Mouse (Mus musculus) heart, adult 8-10 months (tissue): ENCODE data around the gene Higd1a. TPM values are rescaled to one million over a fixed set of nuclear protein-coding genes. Genes with fewer than 3 reads are reported as not detected.

Source experiments
- DNase-seq: peaks from one replicate; pipeline ENCODE4 v3.0.0; 2022; ENCODE audit warnings: low spot score
- total RNA-seq, 4 experiments: library from RNA; stranded (reverse); gene quantifications; 2 replicates each; pipeline ENCODE4 v1.2.4; 2022

The Higd1a gene
- total RNA-seq, result 100 to 1,000 TPM; 186 to 221 (median 198) TPM

DNA sequence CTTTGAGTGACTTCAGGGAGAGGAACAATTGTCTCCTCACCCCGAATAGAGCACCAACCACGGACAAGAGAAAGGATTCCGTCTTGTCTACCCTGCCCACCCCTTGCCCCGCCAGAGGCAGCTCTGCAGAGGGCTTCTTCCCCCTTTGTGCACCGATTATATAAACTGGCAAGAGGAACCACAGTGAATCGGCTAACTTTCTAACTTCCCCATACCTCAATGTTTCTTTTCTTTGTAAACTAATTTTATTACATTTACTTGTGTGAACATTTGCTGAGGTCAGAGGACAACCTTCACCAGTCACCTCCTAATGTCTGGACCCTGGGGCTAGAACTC lies at the start of gene Higd1a:
Higd1a (minus strand) TSS at position 210 of the 336 bp plus-strand sequence.
- DNase-seq, result no peak

DNA sequence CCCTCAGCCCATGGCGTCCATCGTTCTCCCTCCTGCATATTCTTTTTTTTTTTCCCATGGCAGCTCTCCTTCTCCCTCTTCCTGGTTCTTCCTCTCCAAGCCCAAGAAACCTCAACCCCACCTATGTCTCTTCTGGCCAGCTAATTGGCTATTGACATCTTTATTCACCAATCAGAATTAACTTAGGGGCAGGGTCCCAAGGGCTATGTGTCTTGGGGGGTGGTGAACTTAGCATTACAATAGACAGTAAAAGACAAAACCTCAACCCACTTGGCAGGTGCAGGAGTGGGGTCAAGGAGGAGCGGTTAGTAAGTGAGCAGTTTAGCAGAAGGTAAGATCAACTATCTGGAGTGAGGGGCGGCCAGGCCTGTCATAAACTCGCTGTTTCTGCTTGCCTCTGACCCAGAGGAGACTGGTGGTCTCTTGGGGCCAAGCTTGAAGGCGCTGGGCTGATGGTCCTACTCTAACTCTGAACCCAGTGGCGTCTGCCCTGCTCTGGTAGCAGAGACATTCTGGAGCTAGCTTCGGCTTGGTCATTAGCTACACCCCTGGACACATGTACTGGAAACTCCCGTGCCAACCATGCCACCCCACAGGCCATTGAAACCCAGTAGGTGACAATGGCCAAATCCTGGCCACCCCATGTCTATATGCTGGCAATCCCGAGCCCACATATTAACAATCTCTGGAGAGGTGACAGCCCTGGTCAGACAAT lies 49.4 kb upstream of the Higd1a start:
- no peak for DNase-seq

DNA sequence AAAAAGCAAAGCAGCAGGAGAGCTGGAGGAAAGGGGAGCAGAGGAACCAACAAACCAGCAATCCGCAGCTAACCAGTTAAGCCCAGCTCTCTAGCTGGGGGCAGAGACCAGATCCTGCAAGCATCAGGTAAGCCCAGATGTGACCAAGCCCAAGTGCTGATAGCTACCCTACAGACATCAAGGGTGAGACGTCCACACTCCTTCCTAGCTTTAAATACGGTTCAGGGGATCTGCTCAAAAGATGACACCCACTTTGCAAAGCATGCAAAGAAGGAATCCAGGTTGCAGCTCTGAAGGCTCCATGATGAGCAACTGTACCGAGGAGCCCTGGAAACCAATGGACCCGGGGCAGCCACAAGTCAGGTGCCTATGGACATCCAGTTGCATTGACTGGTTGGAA lies 48.3 kb upstream of the Higd1a start:
- DNase-seq, result no peak

DNA sequence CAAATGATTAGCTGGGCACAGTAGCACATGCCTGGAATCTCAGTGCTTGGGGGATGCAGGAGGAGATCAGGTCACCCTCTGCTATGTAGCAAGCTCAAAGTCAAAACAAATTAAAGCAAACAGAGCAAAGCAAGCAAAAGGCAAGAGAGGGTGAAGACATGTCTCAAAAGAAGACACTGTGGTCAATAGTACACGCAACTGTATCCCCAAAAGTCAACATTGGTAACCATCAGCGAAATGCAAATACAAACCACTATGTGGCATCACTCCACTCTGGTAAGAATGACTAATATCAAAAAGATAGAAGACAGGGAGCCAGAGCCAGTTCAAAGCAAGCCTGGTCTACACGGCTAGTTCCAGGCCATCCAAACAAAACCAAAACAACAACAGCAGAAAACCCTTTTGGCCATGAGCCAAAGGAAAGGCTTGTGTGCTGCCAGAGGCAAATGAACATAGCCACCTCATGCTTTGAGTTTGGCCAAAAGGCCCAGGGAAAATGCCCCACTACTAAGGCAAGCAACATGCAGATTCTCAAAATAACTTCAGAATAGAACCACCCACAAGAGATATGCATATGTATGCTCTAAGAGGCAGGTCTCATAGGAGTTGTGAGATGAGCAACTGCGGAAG lies 47.5 kb upstream of the Higd1a start:
- DNase-seq, result no peak

DNA sequence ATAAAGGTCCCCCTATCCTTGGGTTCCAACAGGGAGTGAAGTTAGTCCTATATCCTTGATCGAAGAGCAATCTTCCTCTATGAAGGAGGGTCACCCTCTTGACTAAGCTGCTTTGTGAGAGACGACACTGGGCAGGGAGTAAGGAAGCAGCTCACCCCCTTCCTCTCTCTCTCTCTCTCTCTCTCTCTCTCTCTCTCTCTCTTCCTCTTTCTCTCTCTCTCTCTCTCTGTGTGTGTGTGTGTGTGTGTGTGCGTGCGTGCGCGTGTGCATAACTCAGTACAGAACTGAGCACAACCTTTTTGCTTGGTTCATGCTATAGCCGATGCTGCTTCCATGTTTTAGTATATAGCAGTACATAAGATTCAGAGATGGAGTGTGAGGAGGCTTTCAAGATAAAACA lies 46.8 kb upstream of the Higd1a start:
- DNase-seq, result no peak

DNA sequence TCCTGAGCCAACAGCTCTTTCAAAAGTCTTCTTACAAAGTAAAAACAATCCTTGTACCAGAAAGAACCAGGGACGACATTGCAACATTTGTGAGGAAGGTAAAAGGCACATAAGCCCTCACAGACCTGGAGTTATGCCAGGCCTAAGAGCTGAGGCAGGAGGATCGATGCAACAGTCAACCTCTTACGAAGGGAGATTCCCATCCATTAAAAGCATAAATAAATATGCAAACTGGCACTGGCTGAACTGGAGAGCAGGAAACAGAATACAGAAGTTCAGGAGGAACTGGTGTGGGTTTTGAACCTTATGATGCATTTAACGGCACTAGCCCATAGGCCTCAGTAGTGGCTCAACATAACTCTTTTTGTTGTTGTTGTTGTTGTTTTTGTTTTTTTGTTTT lies 46.2 kb upstream of the Higd1a start:
- DNase-seq, result no peak

DNA sequence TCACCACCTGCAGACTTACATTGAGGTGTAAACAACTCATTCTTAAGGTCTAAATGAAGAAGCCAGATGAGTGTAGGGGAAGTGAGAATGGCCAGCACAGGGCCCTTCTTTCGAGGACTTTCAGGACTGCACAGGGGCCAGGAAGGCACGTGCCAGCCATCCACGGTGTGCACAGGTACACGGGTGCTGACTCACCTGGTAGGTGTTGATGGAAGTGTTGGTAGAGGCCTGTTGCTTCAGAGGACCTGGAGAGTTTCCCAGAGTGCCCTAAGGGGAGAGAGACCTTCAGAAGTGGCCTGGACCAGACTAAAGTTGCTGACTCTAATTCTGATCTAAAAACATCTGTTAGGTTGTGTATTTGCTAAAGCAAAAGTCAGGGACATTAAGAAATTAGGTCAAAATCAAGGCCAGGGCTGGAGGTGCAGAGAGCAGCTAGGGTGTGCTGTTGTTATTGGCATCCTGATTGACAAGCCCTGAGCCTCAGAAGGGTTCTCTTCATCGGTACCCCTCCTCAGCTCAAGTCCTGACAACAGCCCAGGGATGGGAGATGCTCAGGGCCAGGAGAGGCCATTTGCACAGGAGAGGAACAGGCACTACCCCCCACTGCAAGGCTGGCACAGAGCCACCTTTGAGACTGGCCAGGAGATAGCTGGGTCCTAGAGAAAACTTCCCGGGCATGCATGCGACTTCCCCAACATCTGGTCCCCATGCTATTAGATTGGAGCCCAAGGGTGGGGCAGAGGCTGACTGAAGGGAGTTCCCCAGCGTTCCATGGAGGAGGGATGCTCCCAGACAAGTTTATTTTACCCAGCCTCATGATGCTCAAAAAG lies 45.5 kb upstream of the Higd1a start:
- peak; percentile 31 for DNase-seq

DNA sequence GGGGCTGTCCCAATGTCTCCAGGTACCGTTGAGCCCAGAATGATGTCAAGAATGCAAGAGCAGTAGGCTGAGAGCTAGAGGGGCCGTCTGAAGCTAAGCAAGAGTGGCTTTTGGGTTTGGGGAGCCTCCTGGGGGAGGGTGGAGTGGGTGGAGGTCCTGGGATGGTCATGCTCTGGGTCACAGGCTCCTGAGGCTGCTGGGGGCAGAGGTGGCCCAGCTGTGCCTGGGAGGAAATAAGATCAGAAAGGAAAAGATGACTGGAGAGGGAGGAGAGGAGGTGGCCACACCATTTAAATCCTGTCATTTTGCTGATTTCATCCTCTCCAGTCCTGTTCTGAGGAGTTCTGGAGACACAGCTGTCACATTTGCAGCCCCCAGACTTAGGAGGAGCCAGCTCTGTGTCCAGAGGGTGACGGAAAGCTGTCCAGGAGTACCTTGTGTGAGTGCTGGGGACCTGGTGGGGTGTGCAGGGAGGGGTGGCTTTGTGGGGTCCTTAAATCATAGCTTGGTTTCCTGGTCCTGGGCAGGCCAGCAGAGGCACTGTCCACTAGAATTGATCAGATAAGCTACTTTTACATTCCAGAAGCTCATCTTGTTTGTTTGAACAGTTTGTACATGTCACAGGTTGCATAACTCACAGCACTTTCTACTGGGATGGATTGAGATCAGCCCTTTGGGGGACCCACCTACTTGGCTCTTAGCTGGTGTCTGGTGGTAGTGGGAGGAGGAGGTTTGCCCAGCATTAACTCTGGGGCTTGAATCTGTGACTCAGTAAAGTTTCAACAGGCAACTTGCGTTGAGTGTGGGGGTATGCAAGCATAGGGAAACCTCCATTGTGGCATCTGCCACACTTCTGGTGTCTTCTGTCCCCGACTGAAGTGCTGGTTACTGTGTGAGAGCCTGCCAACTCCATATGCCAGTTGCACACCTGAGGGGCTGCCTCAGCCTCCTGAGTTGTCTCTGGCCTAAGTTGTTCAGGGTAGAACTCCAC lies 43.8 kb upstream of the Higd1a start:
- DNase-seq, result no peak

DNA sequence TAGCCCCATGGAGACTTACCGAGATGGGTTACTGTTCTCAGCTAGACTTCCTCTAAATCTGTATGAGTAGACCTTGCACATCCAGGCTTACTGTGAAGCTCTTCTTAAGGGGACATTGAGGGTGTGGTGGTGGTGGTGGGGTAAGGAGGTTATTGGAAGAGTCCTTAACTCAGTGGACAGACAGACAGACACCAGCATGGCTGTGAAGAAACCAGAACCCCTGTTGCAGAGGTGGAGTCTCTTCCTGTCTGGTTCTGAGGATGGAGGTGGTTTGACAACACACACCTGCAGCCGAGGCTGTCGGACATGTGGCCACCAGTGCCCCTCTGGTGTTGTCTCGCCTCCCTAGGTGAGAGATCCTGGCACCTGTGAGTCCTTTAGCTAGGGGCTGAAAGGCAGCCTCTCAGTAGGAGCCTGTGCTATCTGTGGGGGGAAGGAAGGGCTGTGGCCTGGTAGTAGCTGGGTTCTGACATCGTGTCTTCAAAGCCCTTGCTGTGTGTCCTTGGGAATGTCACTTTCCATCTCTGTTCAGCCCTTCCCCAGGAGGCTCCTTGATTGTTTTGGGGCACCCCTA lies 42.2 kb upstream of the Higd1a start:
- DNase-seq, result no peak

DNA sequence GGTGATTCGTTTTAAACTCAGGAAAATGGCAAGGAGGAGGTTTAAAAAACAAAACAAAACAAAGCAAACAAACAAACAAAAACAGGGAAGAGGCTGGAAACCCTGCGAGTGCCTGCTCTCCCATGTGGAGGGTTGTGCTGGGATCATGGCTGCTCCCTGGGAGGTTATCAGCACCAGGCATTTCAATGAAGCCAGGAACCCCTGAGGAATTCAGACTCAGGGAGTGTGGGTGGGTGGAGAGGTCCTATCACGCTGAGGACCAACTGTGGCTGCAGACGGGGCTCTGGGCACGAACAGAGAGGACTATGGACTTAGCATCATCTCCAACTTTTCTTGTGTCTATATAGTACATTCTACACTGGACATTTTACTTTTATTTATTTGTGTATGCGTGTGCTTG lies 41.1 kb upstream of the Higd1a start:
- no peak for DNase-seq

DNA sequence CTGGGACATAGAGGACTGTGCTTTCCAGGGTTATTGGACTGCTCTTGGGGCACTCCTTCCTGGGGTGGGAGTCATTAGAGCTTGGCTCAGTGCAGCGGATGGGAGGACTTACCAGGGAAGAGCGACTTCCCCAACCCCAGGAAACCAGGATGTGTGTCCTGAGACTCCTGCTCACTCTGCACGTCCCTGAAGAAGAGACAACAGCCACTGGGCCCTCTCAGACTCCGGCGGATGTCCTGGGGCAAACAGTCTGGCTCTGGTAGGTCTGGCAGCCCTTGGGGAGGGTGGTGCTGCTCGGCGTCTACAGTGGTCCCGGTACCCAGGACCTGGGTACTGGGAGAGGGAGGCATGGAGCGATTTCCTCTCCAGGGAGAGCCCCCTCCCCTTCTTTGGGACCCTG lies 40.1 kb upstream of the Higd1a start, which contains the start of gene Ackr2:
Ackr2 (plus strand) TSS at position 111 of the 400 bp plus-strand sequence.
- no peak for DNase-seq

DNA sequence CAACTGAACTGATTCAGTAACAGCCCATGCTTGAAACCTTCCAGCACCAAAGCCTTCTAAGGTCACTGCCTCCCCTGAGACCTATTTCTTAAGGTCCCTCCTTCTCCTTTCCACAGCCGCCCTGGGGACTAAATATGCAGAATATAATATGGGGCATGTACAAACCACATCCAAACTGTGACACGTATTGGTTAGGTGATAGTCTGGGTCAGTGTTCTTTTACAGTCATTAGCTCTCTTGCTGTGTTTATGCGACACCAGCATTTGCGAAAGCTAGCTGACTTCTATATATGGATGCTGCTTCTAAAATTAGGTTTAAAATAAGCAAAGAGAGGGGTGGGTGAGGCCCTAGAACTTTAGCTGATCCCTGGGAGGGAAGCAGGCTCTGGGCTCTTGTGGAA lies 38.7 kb upstream of the Higd1a start:
- DNase-seq, result no peak

DNA sequence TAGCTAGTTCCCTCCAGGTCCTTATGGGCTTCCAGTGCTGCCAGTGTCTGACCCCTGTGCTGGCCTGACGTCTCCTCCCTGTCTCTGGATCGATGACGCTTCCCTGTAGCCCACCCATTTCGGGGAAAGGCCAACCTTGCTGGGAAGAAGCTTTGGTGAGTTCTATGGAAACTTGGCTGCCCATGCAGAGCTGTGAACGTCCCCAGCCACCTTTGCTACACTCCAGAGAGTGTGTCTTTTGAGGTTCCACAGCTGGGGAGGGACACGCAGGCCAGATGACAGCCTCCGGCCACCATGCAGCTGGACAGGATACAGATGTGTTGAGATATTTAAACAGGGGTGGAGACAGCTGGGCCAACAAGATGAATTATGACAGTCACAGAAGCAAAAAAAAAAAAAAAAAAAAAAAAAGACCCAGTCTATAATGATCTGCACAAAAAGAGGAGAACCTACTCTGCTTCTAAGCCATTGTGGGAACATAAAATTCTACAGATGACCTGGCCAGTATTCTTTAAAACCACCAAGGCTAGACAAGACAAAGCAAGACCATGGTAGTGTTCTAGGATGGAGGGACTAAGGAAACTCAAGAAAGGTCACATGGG lies 37.3 kb upstream of the Higd1a start:
- no peak for DNase-seq

DNA sequence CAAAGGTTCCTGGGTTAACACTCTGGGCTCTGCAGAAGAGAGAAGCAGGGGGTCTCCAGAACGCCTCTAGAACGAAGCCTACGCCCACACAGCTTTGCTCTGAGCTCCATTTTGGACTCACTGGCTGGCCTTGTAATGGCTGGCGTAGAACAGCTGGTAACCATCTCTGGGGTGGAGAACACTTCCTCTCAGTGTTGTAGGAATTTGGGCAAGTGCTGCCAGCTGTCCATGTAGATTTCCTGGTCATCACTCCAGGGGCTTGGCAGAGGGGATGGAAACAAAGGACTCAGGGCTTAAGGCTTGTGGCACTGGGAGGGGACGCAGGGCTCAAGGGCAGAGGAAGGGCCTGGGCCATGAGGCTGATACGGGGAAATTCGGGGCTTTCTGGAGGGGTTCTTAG lies 36.3 kb upstream of the Higd1a start:
- DNase-seq, result no peak

DNA sequence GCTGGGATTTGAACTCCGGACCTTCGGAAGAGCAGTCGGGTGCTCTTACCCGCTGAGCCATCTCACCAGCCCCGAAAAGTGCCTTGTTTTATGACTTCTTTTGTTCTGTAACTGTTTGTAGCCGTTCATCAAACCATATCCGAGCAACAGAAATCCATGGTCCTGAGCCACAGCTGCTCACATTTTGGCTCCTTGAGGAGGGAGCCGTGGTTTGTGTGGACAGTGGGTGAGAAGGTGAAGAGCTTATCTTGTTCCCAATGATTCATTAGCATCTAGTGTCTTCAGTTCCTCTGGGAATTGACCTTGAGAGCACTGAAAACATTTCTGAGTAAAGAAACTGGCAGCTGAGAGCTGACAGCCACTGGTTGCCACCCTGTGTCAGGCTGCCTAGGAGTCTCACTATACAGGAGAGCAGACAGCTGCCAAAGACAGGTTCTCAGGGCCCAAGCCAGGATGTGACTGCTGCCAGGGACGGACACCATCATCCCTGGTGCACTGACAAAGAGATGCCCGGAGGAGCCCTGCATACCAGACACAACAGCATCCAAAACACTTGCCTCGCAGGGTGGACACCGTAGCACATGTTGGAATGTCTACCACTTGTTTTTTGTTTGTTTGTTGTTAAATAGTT lies 34.0 kb upstream of the Higd1a start:
- DNase-seq, result no peak

DNA sequence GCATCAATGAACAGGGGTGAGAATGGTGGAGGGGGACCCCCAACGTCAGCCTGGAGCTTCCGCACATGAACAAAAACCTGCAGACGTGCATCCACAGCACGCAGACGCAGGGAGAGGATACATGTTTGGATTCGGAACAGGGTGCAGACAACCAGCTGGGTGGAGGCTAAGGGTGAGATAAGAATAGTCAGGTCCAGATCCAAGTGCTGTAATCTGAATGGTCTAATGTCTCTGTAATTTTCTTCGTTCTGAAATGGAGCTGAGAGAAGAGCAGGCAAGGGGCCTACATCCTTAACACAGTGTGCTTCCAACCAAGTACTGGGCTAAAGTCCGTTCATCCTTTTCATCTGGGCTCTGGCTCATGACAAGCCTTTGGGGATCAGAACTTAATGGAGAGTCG lies 33.1 kb upstream of the Higd1a start:
- DNase-seq, result no peak

DNA sequence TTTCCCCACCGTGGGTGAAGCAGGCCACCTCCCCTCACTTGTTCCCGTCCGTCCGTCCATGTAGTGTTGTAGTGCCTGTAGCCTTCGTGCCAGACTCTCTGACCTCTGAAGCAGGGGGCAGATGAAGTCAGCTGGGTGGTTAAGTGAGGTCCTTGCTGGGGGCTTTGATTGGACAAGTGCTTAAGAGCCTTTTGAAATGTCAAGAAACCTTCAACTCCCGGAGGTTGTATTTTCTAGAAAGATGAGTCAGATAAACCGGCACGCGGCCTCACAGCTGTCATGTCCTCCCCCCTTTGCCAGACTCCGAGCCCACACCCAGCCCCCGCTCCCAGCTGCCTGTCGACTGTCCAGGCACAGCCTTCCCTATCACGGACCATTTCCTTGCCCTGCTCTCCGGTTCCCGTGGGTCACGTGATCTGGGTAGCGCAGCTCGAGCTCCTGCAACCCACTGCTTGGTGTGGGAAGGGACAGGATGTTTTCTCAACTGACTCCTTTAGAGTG lies 32.3 kb upstream of the Higd1a start:
- peak; percentile 61 for DNase-seq

DNA sequence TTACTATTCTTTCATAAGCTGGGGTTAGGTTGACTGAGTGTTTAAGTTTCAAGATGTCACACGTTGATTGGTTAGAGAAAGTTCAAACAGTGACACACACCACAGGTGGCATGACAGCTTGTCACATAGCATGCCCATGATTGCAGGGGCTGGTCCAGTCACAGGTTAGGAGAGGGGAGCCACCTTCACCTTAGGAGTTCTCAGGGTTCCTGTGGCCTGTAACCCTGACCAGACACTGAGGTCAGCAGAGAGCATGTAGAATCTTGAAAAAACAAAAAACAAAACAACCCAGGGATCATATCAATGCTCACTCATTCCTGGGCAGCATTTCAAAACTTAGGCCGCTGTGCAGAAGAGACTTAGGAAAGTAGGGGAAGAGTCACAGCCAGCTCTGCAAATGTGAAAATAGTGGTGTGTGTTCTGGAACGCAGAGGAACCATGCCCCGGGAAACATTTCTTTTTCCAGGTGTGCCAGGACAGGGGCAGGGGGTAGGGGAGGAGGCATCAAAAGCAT lies 31.8 kb upstream of the Higd1a start:
- DNase-seq, result no peak

DNA sequence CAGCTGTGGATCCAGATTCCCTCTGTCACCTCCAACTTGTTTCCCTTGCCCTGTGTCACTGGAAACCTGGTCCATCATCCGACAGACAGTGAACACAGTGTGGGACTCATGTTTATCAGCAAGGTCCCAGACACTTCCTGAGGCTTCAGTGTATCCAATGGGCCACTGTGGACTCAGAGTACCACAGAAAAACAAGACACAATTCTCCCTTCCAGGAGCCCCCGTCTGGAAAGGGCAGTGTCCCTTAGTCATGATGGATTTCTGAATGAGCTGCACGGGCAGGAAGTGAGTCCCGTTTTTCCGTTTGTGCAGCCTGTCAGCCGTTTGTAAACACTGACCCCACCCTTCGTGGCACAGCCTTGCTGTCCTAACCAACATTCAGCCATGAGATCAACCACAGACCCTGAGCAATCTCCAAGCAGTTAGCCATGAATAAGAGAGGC lies 23.9 kb upstream of the Higd1a start:
- no peak for DNase-seq

DNA sequence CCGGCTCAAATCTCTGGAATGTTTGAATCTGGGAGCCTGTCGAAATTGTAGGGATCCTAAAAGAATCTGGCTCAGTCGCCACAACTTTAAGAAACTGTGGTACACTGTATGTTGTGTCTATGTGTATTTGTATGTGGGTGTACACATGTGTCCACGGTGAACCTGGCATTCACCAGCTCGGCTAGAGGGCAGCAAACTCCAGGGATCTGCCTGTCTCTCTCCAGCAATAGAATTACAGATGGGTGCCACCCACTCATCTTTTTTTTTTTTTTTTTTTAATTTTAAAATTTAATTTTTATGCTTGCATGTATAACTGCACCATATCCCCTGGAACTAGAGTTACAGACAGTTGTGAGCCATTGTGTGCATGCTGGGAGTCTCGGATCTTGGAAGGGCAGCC lies 23.1 kb upstream of the Higd1a start:
- DNase-seq, result no peak
